Mouse (Mus musculus) lung, adult 2 months (tissue): ENCODE results near the gene Enthd1. TPM values are rescaled to one million over a fixed set of nuclear protein-coding genes. Genes with fewer than 3 reads are reported as not detected.

Experiments
- DNase-seq: peaks from one replicate; pipeline ENCODE4 v3.0.0; 2022
- H3K4me1 ChIP-seq: fragments of 200-500 bp; 2 replicates; pipeline ENCODE4 v1.6.1; 2011; ENCODE audit warnings: low read length; ENCODE audit not compliant: control insufficient read depth, insufficient read depth
- H3K4me3 ChIP-seq: fragments of 200-500 bp; replicated peaks from 2 replicates; pipeline ENCODE3; 2011; ENCODE audit warnings: low read depth, mild to moderate bottlenecking, control low read depth, low read length; ENCODE audit errors: extremely low read depth
- CTCF ChIP-seq: fragments of 200-500 bp; IDR thresholded peaks from 2 replicates; pipeline ENCODE4 v1.5.1; 2011; ENCODE audit warnings: mild to moderate bottlenecking, low read length, control low read depth; ENCODE audit not compliant: insufficient read depth
- POLR2A ChIP-seq: fragments of 200-500 bp; IDR thresholded peaks from 2 replicates; pipeline ENCODE4 v1.6.1; 2011; ENCODE audit warnings: low read depth, mild to moderate bottlenecking, control low read depth, low read length, borderline replicate concordance; ENCODE audit errors: extremely low read depth
- WGBS: fragments of 180-500 bp; shearing (Covaris S2); methylation state at CpG from one replicate; pipeline ENCODE4 v1.1.7; 2018; 5-methylcytosine and 5-hydroxymethylcytosine counted together
- polyA plus RNA-seq: library from polyadenylated mRNA; depleted of rRNA; stranded (reverse); fragments of >200 nt; gene quantifications from 2 replicates; pipeline ENCODE4 v1.2.3, GENCODE M21; 2012

The Enthd1 gene
- polyA plus RNA-seq, 1 experiment, result not detected

GRCm38 (mm10) chr15:80563634-80564208 is 1.2 kb downstream of the Enthd1 start:
- Histone ChIP-seq H3K4me3 (no peak overlapping the region), H3K4me1 (no peaks in the 10 kb centered on the region; the same call in 1 of the 2 replicates)
- 87% methylated on average over 6 of the region's 6 CpGs for WGBS
- peak; percentile 32; the same call in 1 of the 2 replicates for TF ChIP-seq CTCF
- TF ChIP-seq POLR2A, result no peak
- no peak for DNase-seq

- Histone ChIP-seq H3K4me1 (no peaks in the 10 kb centered on the region; the same call in 1 of the 2 replicates), H3K4me3 (no peak overlapping the region)
- TF ChIP-seq POLR2A, result no peak
- TF ChIP-seq CTCF, result no peak
- 66% methylated on average over 3 of the region's 3 CpGs for WGBS
- DNase-seq, result no peak
Observed at GRCm38 (mm10) chr15:80562446-80562845, 2.5 kb downstream of the Enthd1 start.

GRCm38 (mm10) chr15:80560646-80561580 is 4.0 kb downstream of the Enthd1 start:
- H3K4me3 ChIP-seq, result no peak overlapping the region
- WGBS, result 47% methylated on average over 15 of the region's 15 CpGs
- TF ChIP-seq CTCF (no peak), POLR2A (no peak)
- no peak for DNase-seq
- H3K4me1 ChIP-seq, result no peaks in the 10 kb centered on the region; the same call in 1 of the 2 replicates

- Histone ChIP-seq H3K4me1 (no peaks in the 10 kb centered on the region; the same call in 1 of the 2 replicates), H3K4me3 (no peak overlapping the region)
- 37% methylated on average over 14 of the region's 14 CpGs for WGBS
- TF ChIP-seq POLR2A (no peak), CTCF (no peak)
- no peak for DNase-seq
Observed at GRCm38 (mm10) chr15:80559978-80560377, 5.0 kb downstream of the Enthd1 start.

- 27% methylated on average over 12 of the region's 12 CpGs for WGBS
- no peak overlapping the region for H3K4me3 ChIP-seq
- no peaks in the 10 kb centered on the region; the same call in 1 of the 2 replicates for H3K4me1 ChIP-seq
- DNase-seq, result no peak
- TF ChIP-seq POLR2A (no peak), CTCF (no peak)
Observed at GRCm38 (mm10) chr15:80559534-80559933, 5.4 kb downstream of the Enthd1 start.

GRCm38 (mm10) chr15:80557745-80558144 is 7.2 kb downstream of the Enthd1 start:
- no peak for DNase-seq
- 78% methylated on average over 4 of the region's 4 CpGs for WGBS
- no peaks in the 10 kb centered on the region; the same call in 1 of the 2 replicates for H3K4me1 ChIP-seq
- H3K4me3 ChIP-seq, result no peak overlapping the region
- TF ChIP-seq POLR2A (no peak), CTCF (no peak)

GRCm38 (mm10) chr15:80556021-80556420 is 8.9 kb downstream of the Enthd1 start:
- DNase-seq, result no peak
- no peaks in the 10 kb centered on the region; the same call in 1 of the 2 replicates for H3K4me1 ChIP-seq
- TF ChIP-seq POLR2A (no peak), CTCF (no peak)
- 63% methylated on average over 2 of the region's 2 CpGs for WGBS
- no peak overlapping the region for H3K4me3 ChIP-seq

GRCm38 (mm10) chr15:80554860-80555822 is 9.8 kb downstream of the Enthd1 start:
- no peak for DNase-seq
- Histone ChIP-seq H3K4me3 (no peak overlapping the region), H3K4me1 (no peaks in the 10 kb centered on the region; the same call in 1 of the 2 replicates)
- WGBS, result 85% methylated on average over 6 of the region's 6 CpGs
- TF ChIP-seq CTCF (no peak), POLR2A (no peak)

- TF ChIP-seq CTCF (no peak), POLR2A (no peak)
Observed at GRCm38 (mm10) chr15:80545430-80545829, 19.5 kb downstream of the Enthd1 start.

More at GRCm38 (mm10) chr15:80545430-80545829, 19.5 kb downstream of the Enthd1 start:
- DNase-seq, result no peak
- H3K4me1 ChIP-seq, result no peaks in the 10 kb centered on the region
- H3K4me3 ChIP-seq, result no peak overlapping the region
- 44% methylated on average over 6 of the region's 6 CpGs for WGBS
